Mouse (Mus musculus) gonadal fat pad, adult 2 months (tissue): ENCODE results near the gene Gm14781. TPM values are rescaled to one million over a fixed set of nuclear protein-coding genes. Genes with fewer than 3 reads are reported as not detected.
"Not testable (repeated sequence)": the region's sequence is repeated elsewhere in the genome, so short reads cannot be mapped to it uniquely, and the experiment has no call there.

Experiments
- DNase-seq: peaks from one replicate; pipeline ENCODE4 v3.0.0-alpha.2; 2012; ENCODE audit warnings: low read depth
- polyA plus RNA-seq: library from polyadenylated mRNA; depleted of rRNA; stranded (reverse); fragments of >200 nt; gene quantifications from 2 replicates; pipeline ENCODE4 v1.2.3, GENCODE M21; 2012; rRNA removed

Gene Gm14781
- not detected in 2 replicates for polyA plus RNA-seq

- DNase-seq, result not testable (repeated sequence)
Measured at GRCm38 (mm10) chrX:91631894-91632293, at the start of gene Gm14781. Gm14781 (plus strand) TSS chrX:91632194.

GRCm38 (mm10) chrX:91654964-91655575 lies 23.1 kb downstream of the Gm14781 start:
- DNase-seq, result not testable (repeated sequence)

Other genes with a start within 250 kb of the Gm14781 start
- gene Gm5072, start 239.7 kb upstream of the Gm14781 start, polyA plus RNA-seq, result not detected in 2 replicates
- not detected in 2 replicates for gene Gm8914, start 152.1 kb upstream of the Gm14781 start, polyA plus RNA-seq
- not detected in 2 replicates for gene 1700084M14Rik, start 56.3 kb upstream of the Gm14781 start, polyA plus RNA-seq
- gene Mageb5, start 150.8 kb downstream of the Gm14781 start, polyA plus RNA-seq, result not detected in 2 replicates